12 mouse cellular contexts compared by ENCODE assay signal in genomic region chr11:12742159-12742523, GRCm38 (mm10).
DNase-seq lines count a peak whose midpoint lies in the region; ATAC-seq lines count a peak whose summit lies in the region.
"Had no signal": no experiment of that assay in that cellular context is flagged by ENCODE, and none has a peak within 500 bp of the region (broad histone marks: within the 10 kb centered on the region; RNA-seq: fewer than 3 reads in every experiment).

No protein-coding gene starts in this region.

- no peak overlapping the region for H3K27ac ChIP-seq in limb, embryonic 10.5 days
- H3K27ac ChIP-seq: limb, embryonic 12.5 days; neural tube, embryonic 12.5 days had no signal

- H3K36me3 ChIP-seq in limb, embryonic 10.5 days, result no peaks in the 10 kb centered on the region
- H3K36me3 ChIP-seq: limb, embryonic 12.5 days; neural tube, embryonic 12.5 days had no signal

- no peaks in the 10 kb centered on the region for H3K4me1 ChIP-seq in limb, embryonic 10.5 days
- H3K4me1 ChIP-seq: limb, embryonic 12.5 days; neural tube, embryonic 12.5 days had no signal

- 59% methylated on average over 2 of the region's 2 CpGs for WGBS in limb, embryonic 10.5 days

- no peaks in the 10 kb centered on the region for H3K9me3 ChIP-seq in limb, embryonic 10.5 days (replicated peaks)
- H3K9me3 ChIP-seq: limb, embryonic 12.5 days; neural tube, embryonic 12.5 days had no signal

- peak; percentile 0 for DNase-seq in cerebellum, adult 11 months
- no peak for DNase-seq in cerebellum, adult 8-10 months
- DNase-seq in Muller cell, postnatal 12 days (ENCODE audit: inconsistent ontology term), result peak; percentile 5
- DNase-seq in frontal cortex, adult 2 months (ENCODE audit: extremely low spot score in 1 of 2, low spot score in 1 of 2), result peak; percentile 53 to 80
- DNase-seq in left cerebral cortex, adult 9 months (ENCODE audit: low spot score in 2 of 2), result peak; percentile 55 to 70
- no peak for DNase-seq in adrenal gland, adult (ENCODE audit: inconsistent age in 2 of 2, low spot score in 1 of 2)
- no peak for DNase-seq in limb, embryonic 10.5 days (ENCODE audit: low spot score)
- DNase-seq: heart, adult 11 months had no signal

- no peaks in the 10 kb centered on the region for H3K27me3 ChIP-seq in limb, embryonic 10.5 days (ENCODE audit: low read depth, poor library complexity, severe bottlenecking)
- H3K27me3 ChIP-seq: limb, embryonic 12.5 days; neural tube, embryonic 12.5 days had no signal

- no peak for ATAC-seq in inflammation-experienced regulatory T-cells, adult 6 months
- ATAC-seq: lung, postnatal 0 days had no signal

- no peak overlapping the region for H3K4me3 ChIP-seq in limb, embryonic 10.5 days
- H3K4me3 ChIP-seq: limb, embryonic 12.5 days; neural tube, embryonic 12.5 days had no signal

Comparison
In these comparisons a context has a peak if more than half of its experiments do, and no peak if none do; other contexts are left out.
1. DNase-seq: peak in cerebellum, adult 11 months (single experiment), Muller cell, postnatal 12 days (single experiment), frontal cortex, adult 2 months (2 of 2) and left cerebral cortex, adult 9 months (2 of 2); none in cerebellum, adult 8-10 months (single experiment), adrenal gland, adult (0 of 2) and limb, embryonic 10.5 days (single experiment).